Mouse (Mus musculus) heart, embryonic 10.5 days (tissue): ENCODE data around the gene Tbc1d4. TPM values are rescaled to one million over a fixed set of nuclear protein-coding genes. Genes with fewer than 3 reads are reported as not detected.

Source experiments
- DNase-seq: peaks from one replicate; pipeline ENCODE4 v3.0.0-alpha.2; 2017; ENCODE audit warnings: low spot score
- H3K27ac ChIP-seq: fragments of 300-500 bp; sonication (generic); 2 replicates; pipeline ENCODE4 v1.5.1; 2016; ENCODE audit warnings: mild to moderate bottlenecking
- H3K27me3 ChIP-seq: fragments of 300-500 bp; sonication (generic); 2 replicates; pipeline ENCODE4 v1.6.1; 2016; ENCODE audit warnings: mild to moderate bottlenecking; ENCODE audit not compliant: poor library complexity, insufficient read depth, severe bottlenecking
- H3K36me3 ChIP-seq: fragments of 300-500 bp; sonication (generic); 2 replicates; pipeline ENCODE4 v1.6.1; 2016; ENCODE audit warnings: mild to moderate bottlenecking, moderate library complexity
- H3K4me1 ChIP-seq: fragments of 300-500 bp; sonication (generic); 2 replicates; pipeline ENCODE4 v1.6.1; 2016; ENCODE audit warnings: mild to moderate bottlenecking
- H3K4me3 ChIP-seq: fragments of 300-500 bp; sonication (generic); 2 replicates; pipeline ENCODE4 v1.5.1; 2016; ENCODE audit warnings: mild to moderate bottlenecking, moderate library complexity
- H3K9me3 ChIP-seq: fragments of 300-500 bp; sonication (generic); 2 replicates; pipeline ENCODE4 v1.6.1; 2016; ENCODE audit warnings: mild to moderate bottlenecking, moderate library complexity
- WGBS: fragments of 180-500 bp; shearing (Covaris S2); methylation state at CpG from one replicate; pipeline ENCODE4 v1.1.7; 2016; 5-methylcytosine and 5-hydroxymethylcytosine counted together
- polyA plus RNA-seq: library from polyadenylated mRNA; unstranded; fragments of >200 nt; fragmentation: Nextera tagmentation; extraction: Ambion mirVana; gene quantifications from 2 replicates; pipeline ENCODE4 v1.2.1, GENCODE M21; 2016

The Tbc1d4 gene
- polyA plus RNA-seq, 1 experiment from 2014 or later = 13.7 TPM

GRCm38 (mm10) chr14:101616178-101616577 lies 7.2 kb upstream of the Tbc1d4 start:
- 56% methylated on average over 9 of the region's 9 CpGs for WGBS
- Histone ChIP-seq H3K9me3 (no peaks in the 10 kb centered on the region), H3K4me3 (no peak overlapping the region), H3K27ac (no peak overlapping the region), H3K4me1 (0 out of 2 replicates have a peak, but pooled peaks cover 5% of the 10 kb centered on the region), H3K27me3 (no peaks in the 10 kb centered on the region), H3K36me3 (no peaks in the 10 kb centered on the region)
- DNase-seq = no peak

DNA sequence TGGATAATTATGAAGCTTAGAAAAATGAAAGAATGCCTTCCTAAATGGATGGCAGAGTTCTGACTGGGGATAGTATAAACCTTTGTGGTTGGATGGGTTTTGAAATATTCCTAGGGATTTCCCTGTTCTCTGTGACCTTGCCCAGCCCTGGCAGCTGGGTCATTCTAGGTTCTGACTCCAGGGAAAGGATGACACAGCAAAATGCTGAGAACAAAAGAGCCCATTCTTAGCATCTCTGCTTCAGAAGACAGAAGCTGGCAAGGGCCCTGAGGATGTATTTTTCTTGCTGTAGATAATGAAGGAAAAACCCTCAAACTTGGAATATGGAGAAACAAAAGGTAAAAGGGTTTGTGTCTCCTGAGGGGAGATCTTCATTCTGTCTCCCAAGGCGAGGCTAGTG lies 4.2 kb upstream of the Tbc1d4 start:
- H3K9me3 ChIP-seq = no peaks in the 10 kb centered on the region
- H3K27me3 ChIP-seq = no peaks in the 10 kb centered on the region
- H3K4me3 ChIP-seq = no peak overlapping the region
- no peak for DNase-seq
- H3K36me3 ChIP-seq = no peaks in the 10 kb centered on the region
- 57% methylated on average over 1 of the region's 1 CpGs for WGBS
- no peak overlapping the region for H3K27ac ChIP-seq
- 0 out of 2 replicates have a peak, but pooled peaks cover 5% of the 10 kb centered on the region for H3K4me1 ChIP-seq

- 53% methylated on average over 10 of the region's 10 CpGs for WGBS
- no peaks in the 10 kb centered on the region for H3K27me3 ChIP-seq
- H3K9me3 ChIP-seq = no peaks in the 10 kb centered on the region
- H3K36me3 ChIP-seq = no peaks in the 10 kb centered on the region
- 0 out of 2 replicates have a peak, but pooled peaks cover 9% of the 10 kb centered on the region for H3K4me1 ChIP-seq
- no peak overlapping the region for H3K27ac ChIP-seq
- H3K4me3 ChIP-seq = no peak overlapping the region
- no peak for DNase-seq
Observed at GRCm38 (mm10) chr14:101610701-101611100, 1.7 kb upstream of the Tbc1d4 start.

GRCm38 (mm10) chr14:101607631-101608518 lies 1.1 kb downstream of the Tbc1d4 start:
- H3K4me3 ChIP-seq = peak overlapping the region; percentile 82
- peak overlapping the region; percentile 89 for H3K27ac ChIP-seq
- H3K27me3 ChIP-seq = no peaks in the 10 kb centered on the region
- no peak for DNase-seq
- WGBS = under 1% methylated on average over 62 of the region's 62 CpGs
- no peaks in the 10 kb centered on the region for H3K36me3 ChIP-seq
- H3K9me3 ChIP-seq = no peaks in the 10 kb centered on the region
- H3K4me1 ChIP-seq = peaks cover 10% of the 10 kb centered on the region

- WGBS = 71% methylated on average over 2 of the region's 2 CpGs
- Histone ChIP-seq H3K27ac (no peak overlapping the region), H3K4me3 (no peak overlapping the region), H3K9me3 (no peaks in the 10 kb centered on the region), H3K36me3 (no peaks in the 10 kb centered on the region), H3K27me3 (no peaks in the 10 kb centered on the region), H3K4me1 (peaks cover 15% of the 10 kb centered on the region)
- no peak for DNase-seq
Observed at GRCm38 (mm10) chr14:101605843-101606242, 3.1 kb downstream of the Tbc1d4 start.

DNA sequence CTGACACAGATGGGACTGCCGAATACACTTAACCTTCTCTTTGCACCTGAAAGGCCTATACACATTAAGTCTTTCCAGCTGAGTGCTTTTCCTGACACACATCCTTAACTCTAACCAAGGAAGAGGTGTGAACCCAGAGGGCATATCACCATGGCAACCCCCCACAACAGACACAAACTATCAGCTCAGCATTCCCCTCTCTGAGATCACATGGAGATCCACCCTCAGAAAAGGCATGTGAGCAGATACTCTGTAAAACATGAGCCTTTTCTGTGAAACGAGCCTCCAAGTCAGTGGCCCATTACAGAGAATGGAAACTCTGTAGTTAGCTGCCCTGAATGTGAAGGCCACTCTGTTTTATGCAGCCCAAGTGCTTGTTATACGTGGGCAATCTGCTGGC lies 6.1 kb downstream of the Tbc1d4 start:
- H3K36me3 ChIP-seq = no peaks in the 10 kb centered on the region
- H3K4me1 ChIP-seq = peaks cover 15% of the 10 kb centered on the region
- H3K27ac ChIP-seq = no peak overlapping the region
- 45% methylated on average over 3 of the region's 3 CpGs for WGBS
- no peak overlapping the region for H3K4me3 ChIP-seq
- no peak for DNase-seq
- H3K9me3 ChIP-seq = no peaks in the 10 kb centered on the region
- no peaks in the 10 kb centered on the region for H3K27me3 ChIP-seq

GRCm38 (mm10) chr14:101597096-101597715 lies 11.8 kb downstream of the Tbc1d4 start:
- no peak overlapping the region for H3K4me3 ChIP-seq
- 86% methylated on average over 11 of the region's 14 CpGs for WGBS
- no peak overlapping the region for H3K27ac ChIP-seq
- H3K36me3 ChIP-seq = no peaks in the 10 kb centered on the region
- no peaks in the 10 kb centered on the region for H3K4me1 ChIP-seq
- DNase-seq = no peak
- no peaks in the 10 kb centered on the region for H3K27me3 ChIP-seq
- no peaks in the 10 kb centered on the region for H3K9me3 ChIP-seq

DNA sequence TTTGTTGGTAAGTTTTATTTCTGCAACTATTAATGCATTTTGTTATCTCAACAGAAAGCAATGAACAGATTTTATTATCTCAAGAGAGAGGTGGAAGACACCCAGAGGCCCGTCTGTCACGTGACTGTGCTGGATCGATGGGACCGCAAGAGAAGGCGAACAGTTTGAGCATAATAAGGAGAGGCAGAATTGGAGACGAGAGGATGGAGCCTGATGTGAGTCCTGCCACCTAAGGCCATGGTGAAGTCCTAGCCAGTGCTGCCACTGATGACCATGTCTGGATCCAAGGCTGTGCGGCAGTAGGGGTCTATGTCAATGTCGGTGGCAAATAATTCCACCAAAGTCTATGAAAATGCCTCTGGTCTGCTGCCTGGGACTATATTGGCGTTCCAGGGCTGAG lies 12.3 kb downstream of the Tbc1d4 start:
- WGBS = 90% methylated on average over 9 of the region's 9 CpGs
- Histone ChIP-seq H3K4me1 (no peaks in the 10 kb centered on the region), H3K4me3 (no peak overlapping the region), H3K27me3 (no peaks in the 10 kb centered on the region), H3K27ac (no peak overlapping the region), H3K9me3 (no peaks in the 10 kb centered on the region), H3K36me3 (no peaks in the 10 kb centered on the region)
- no peak for DNase-seq

GRCm38 (mm10) chr14:101595301-101596080 lies 13.5 kb downstream of the Tbc1d4 start:
- 75% methylated on average over 13 of the region's 13 CpGs for WGBS
- Histone ChIP-seq H3K36me3 (no peaks in the 10 kb centered on the region), H3K9me3 (no peaks in the 10 kb centered on the region), H3K27me3 (no peaks in the 10 kb centered on the region), H3K4me3 (no peak overlapping the region), H3K27ac (no peak overlapping the region), H3K4me1 (no peaks in the 10 kb centered on the region)
- DNase-seq = no peak

- WGBS = 79% methylated on average over 5 of the region's 5 CpGs
- H3K27ac ChIP-seq = no peak overlapping the region
Observed at GRCm38 (mm10) chr14:101594001-101594400, 15.0 kb downstream of the Tbc1d4 start.

DNA sequence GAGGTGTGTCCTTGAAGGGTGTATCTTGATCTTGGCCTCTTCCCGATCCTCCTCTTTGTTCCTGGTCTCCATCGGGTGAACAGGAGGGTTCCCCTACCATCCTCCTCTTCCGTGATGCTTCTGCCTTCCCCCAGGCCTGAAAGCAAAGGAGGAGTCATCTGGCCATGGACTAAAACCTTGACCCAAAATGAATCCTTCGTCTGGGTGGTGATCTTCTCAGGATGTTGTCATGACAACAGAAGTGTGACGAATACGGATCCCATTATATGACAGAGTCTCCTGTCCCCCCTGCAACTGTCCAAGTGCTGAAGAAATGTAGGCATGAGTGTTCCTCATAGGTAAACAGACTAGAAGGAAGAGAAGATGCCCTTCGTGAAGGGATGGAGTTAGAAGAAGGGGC lies 15.7 kb downstream of the Tbc1d4 start:
- no peak for DNase-seq
- H3K4me3 ChIP-seq = no peak overlapping the region
- H3K36me3 ChIP-seq = no peaks in the 10 kb centered on the region
- 83% methylated on average over 7 of the region's 7 CpGs for WGBS
- H3K9me3 ChIP-seq = no peaks in the 10 kb centered on the region
- no peaks in the 10 kb centered on the region for H3K27me3 ChIP-seq
- H3K27ac ChIP-seq = no peak overlapping the region
- H3K4me1 ChIP-seq = no peaks in the 10 kb centered on the region

More at GRCm38 (mm10) chr14:101594001-101594400, 15.0 kb downstream of the Tbc1d4 start:
- Histone ChIP-seq H3K4me3 (no peak overlapping the region), H3K36me3 (no peaks in the 10 kb centered on the region), H3K27me3 (no peaks in the 10 kb centered on the region), H3K9me3 (no peaks in the 10 kb centered on the region), H3K4me1 (no peaks in the 10 kb centered on the region)
- no peak for DNase-seq

- Histone ChIP-seq H3K4me3 (no peak overlapping the region), H3K36me3 (no peaks in the 10 kb centered on the region), H3K4me1 (peaks cover 8% of the 10 kb centered on the region), H3K27ac (no peak overlapping the region), H3K9me3 (no peaks in the 10 kb centered on the region), H3K27me3 (no peaks in the 10 kb centered on the region)
- WGBS = 79% methylated on average over 5 of the region's 5 CpGs
- no peak for DNase-seq
Observed at GRCm38 (mm10) chr14:101591101-101591500, 17.9 kb downstream of the Tbc1d4 start.
